Mouse (Mus musculus) CH12.LX (cell line): Measurements from ENCODE around the gene Rnf168.

Experiments
- CHD2 ChIP-seq: IDR thresholded peaks from 2 replicates; pipeline ENCODE4 v1.6.1; 2011; ENCODE audit warnings: low read length, improper control_type of control experiment
- CTCF ChIP-seq, 2 experiments: IDR thresholded peaks in 1 of 2; conservative IDR thresholded peaks in 1 of 2; 2 replicates each; pipeline ENCODE4 v1.5.1; 2011 to 2012; ENCODE audit warnings: low read depth in 2 of 2, low read length in 2 of 2, improper control_type of control experiment in 1 of 2, inconsistent platforms in 1 of 2, mild to moderate bottlenecking in 1 of 2, moderate library complexity in 1 of 2
- EP300 ChIP-seq: IDR thresholded peaks from 2 replicates; pipeline ENCODE4 v1.6.1; 2011; ENCODE audit warnings: low read length, improper control_type of control experiment
- JUND ChIP-seq: conservative IDR thresholded peaks from 2 replicates; pipeline ENCODE4 v1.6.1; 2011; ENCODE audit warnings: low read depth, low read length, improper control_type of control experiment
- MAX ChIP-seq: IDR thresholded peaks from 2 replicates; pipeline ENCODE4 v1.6.1; 2011; ENCODE audit warnings: low read length, improper control_type of control experiment
- MXI1 ChIP-seq: IDR thresholded peaks from 2 replicates; pipeline ENCODE4 v1.6.1; 2011; ENCODE audit warnings: mild to moderate bottlenecking, low read depth, low read length, improper control_type of control experiment
- NRF1 ChIP-seq: IDR thresholded peaks from 2 replicates; pipeline ENCODE4 v1.6.1; 2014; ENCODE audit warnings: low read depth, mild to moderate bottlenecking, inconsistent platforms, low read length, improper control_type of control experiment, moderate library complexity
- PAX5 ChIP-seq: IDR thresholded peaks from 2 replicates; pipeline ENCODE4 v1.6.1; 2012; ENCODE audit warnings: low read length, inconsistent platforms, mixed read lengths
- POLR2A ChIP-seq: IDR thresholded peaks from 2 replicates; pipeline ENCODE4 v1.6.1; 2011; ENCODE audit warnings: low read depth, mild to moderate bottlenecking, improper control_type of control experiment, low read length
- RCOR1 ChIP-seq: conservative IDR thresholded peaks from 2 replicates; pipeline ENCODE4 v1.6.1; 2012; ENCODE audit warnings: low read depth, mild to moderate bottlenecking, inconsistent platforms, low read length, improper control_type of control experiment
- USF1 ChIP-seq: IDR thresholded peaks from 2 replicates; pipeline ENCODE4 v1.6.1; 2014; ENCODE audit warnings: low read depth, mild to moderate bottlenecking, inconsistent platforms, low read length, improper control_type of control experiment

- TF ChIP-seq MXI1 = peak; percentile 97
- TF ChIP-seq CHD2 = no peak; the same call in 1 of the 2 replicates
- TF ChIP-seq EP300 = no peak
- TF ChIP-seq NRF1 = peak; percentile 84
- no peak for TF ChIP-seq CTCF (conservative IDR thresholded peaks at IDR 0.05 in 1 of 2, IDR thresholded peaks at IDR 0.05 in 1 of 2; ENCODE audit: low read depth in 2 of 2, low read length in 2 of 2)
- peak; percentile 64 for TF ChIP-seq MAX
- TF ChIP-seq PAX5 = no peak
- TF ChIP-seq RCOR1 = no peak; the same call in 1 of the 2 replicates
- TF ChIP-seq POLR2A = peak; percentile 98
- no peak for TF ChIP-seq USF1
- TF ChIP-seq JUND = no peak
These were observed 30.3 kb upstream of the Rnf168 start, which contains the start of the genes Fbxo45 and Wdr53 for GRCm38 (mm10) chr16:32246952-32247370.
